Comparison of ENCODE assay signal across 17 mouse cellular contexts in the genomic region with DNA sequence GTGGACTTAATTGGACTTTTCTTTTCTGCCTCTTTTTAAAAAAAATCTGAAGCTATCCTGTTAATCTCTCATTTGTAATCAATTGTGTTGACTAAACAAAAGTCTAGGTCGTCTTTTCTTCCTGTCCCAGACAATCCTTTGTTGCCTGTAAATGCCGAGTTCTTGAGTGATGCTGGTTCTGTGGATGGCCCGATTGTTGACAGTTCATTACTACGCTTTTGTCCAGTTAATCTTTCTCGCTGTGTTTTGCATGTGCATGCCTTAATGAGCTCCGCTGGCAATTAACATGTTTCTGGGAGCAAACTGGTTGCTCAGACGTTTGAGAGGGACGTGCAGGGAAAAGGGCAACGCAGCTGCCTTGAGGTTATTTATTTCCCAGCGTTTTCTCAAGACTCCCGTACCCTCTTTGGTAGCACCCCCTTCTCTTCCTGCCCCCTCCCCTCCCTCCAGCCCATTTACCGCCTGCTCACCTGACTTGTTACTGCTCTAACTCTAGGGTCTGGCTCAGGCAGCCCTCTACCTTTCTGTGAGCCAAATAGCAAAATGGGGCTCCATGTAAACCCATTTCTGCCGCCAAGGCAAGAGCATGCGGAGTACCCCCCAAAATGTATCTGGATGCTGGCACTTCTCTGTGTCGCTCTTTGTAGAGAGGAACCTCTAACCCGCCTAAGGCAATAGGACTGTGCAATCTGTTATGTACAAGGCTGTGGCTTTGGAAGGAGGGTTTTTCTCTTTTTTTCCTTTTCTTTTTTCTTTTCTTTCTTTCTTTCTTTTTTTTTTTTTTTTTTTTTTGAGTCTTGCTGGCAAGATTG. TPM values are rescaled to one million over a fixed set of nuclear protein-coding genes. Genes with fewer than 3 reads are reported as not detected.
DNase-seq lines count a peak whose midpoint lies in the region; ATAC-seq and TF ChIP-seq lines count a peak whose summit lies in the region.
"Had no signal": no experiment of that assay in that cellular context is flagged by ENCODE, and none has a peak within 500 bp of the region (broad histone marks: within the 10 kb centered on the region; RNA-seq: fewer than 3 reads in every experiment).

No protein-coding gene starts in this region.

- TF ChIP-seq CTCF in E14TG2a.4 (conservative IDR thresholded peaks at IDR 0.05; ENCODE audit: low read length) = no peak

- peaks cover 58% of the 10 kb centered on the region for H3K4me1 ChIP-seq in E14TG2a.4 (replicated peaks; ENCODE audit: low read depth, low read length)
- H3K4me1 ChIP-seq in forebrain, embryonic 16.5 days (replicated peaks; ENCODE audit: control insufficient read depth, insufficient read depth, low read length) = peaks cover 46% of the 10 kb centered on the region
- peaks cover 24% of the 10 kb centered on the region for H3K4me1 ChIP-seq in midbrain, embryonic 13.5 days (replicated peaks)
- H3K4me1 ChIP-seq in kidney, embryonic 15.5 days = peaks cover 10% of the 10 kb centered on the region; the same call in 1 of the 2 replicates
- H3K4me1 ChIP-seq in liver, embryonic 12.5 days = no peaks in the 10 kb centered on the region

- peak overlapping the region; percentile 51 for H3K4me2 ChIP-seq in forebrain, embryonic 16.5 days (ENCODE audit: low read length)
- 0 out of 2 replicates have a peak overlapping the region, but pooled peaks have one; percentile 5 for H3K4me2 ChIP-seq in midbrain, embryonic 13.5 days (replicated peaks)
- H3K4me2 ChIP-seq in kidney, embryonic 15.5 days = no peak overlapping the region
- no peak overlapping the region for H3K4me2 ChIP-seq in liver, embryonic 12.5 days
- H3K4me2 ChIP-seq: heart, embryonic 13.5 days; lung, embryonic 14.5 days had no signal

- DNase-seq in ZHBTc4 (ENCODE audit: low read depth, low spot score) = peak; percentile 71
- DNase-seq: adrenal gland, adult 8-10 months; cerebellum, adult 18-20 months; lung, embryonic 14.5 days; thymus, adult 18-20 months had no signal

- no peaks in the 10 kb centered on the region for H3K9me3 ChIP-seq in E14TG2a.4 (ENCODE audit: low read length)
- no peaks in the 10 kb centered on the region for H3K9me3 ChIP-seq in forebrain, embryonic 16.5 days (ENCODE audit: control insufficient read depth, low read length)
- no peaks in the 10 kb centered on the region for H3K9me3 ChIP-seq in midbrain, embryonic 13.5 days
- H3K9me3 ChIP-seq in kidney, embryonic 15.5 days (replicated peaks) = no peaks in the 10 kb centered on the region
- H3K9me3 ChIP-seq in liver, embryonic 12.5 days (replicated peaks) = no peaks in the 10 kb centered on the region
- H3K9me3 ChIP-seq: heart, embryonic 13.5 days had no signal

- H3K9ac ChIP-seq in forebrain, embryonic 16.5 days (replicated peaks; ENCODE audit: low read depth, low read length) = peak overlapping the region; percentile 57
- no peak overlapping the region for H3K9ac ChIP-seq in midbrain, embryonic 13.5 days (replicated peaks)
- no peak overlapping the region for H3K9ac ChIP-seq in kidney, embryonic 15.5 days
- no peak overlapping the region for H3K9ac ChIP-seq in liver, embryonic 12.5 days
- H3K9ac ChIP-seq: heart, embryonic 13.5 days; lung, embryonic 14.5 days had no signal

- H3K4me3 ChIP-seq in E14TG2a.4 (replicated peaks; ENCODE audit: low read length) = peak overlapping the region; percentile 39
- H3K4me3 ChIP-seq in forebrain, embryonic 16.5 days (replicated peaks; ENCODE audit: low read length) = peak overlapping the region; percentile 14; the same call in 1 of the 2 replicates
- H3K4me3 ChIP-seq in midbrain, embryonic 13.5 days (replicated peaks) = no peak overlapping the region
- H3K4me3 ChIP-seq in kidney, embryonic 15.5 days (replicated peaks) = no peak overlapping the region
- no peak overlapping the region for H3K4me3 ChIP-seq in liver, embryonic 12.5 days
- H3K4me3 ChIP-seq: heart, embryonic 13.5 days had no signal

- H3K36me3 ChIP-seq in E14TG2a.4 (ENCODE audit: insufficient read depth, low read length) = no peaks in the 10 kb centered on the region
- H3K36me3 ChIP-seq in forebrain, embryonic 16.5 days (ENCODE audit: control insufficient read depth, insufficient read depth) = no peaks in the 10 kb centered on the region
- H3K36me3 ChIP-seq in midbrain, embryonic 13.5 days = no peaks in the 10 kb centered on the region
- no peaks in the 10 kb centered on the region for H3K36me3 ChIP-seq in kidney, embryonic 15.5 days
- no peaks in the 10 kb centered on the region for H3K36me3 ChIP-seq in liver, embryonic 12.5 days
- H3K36me3 ChIP-seq: heart, embryonic 13.5 days had no signal

- H3K27me3 ChIP-seq in E14TG2a.4 (ENCODE audit: insufficient read depth, low read length) = peaks cover 86% of the 10 kb centered on the region
- H3K27me3 ChIP-seq in forebrain, embryonic 16.5 days (replicated peaks; ENCODE audit: control insufficient read depth, insufficient read depth, low read length) = peaks cover 17% of the 10 kb centered on the region
- peaks cover 99% of the 10 kb centered on the region for H3K27me3 ChIP-seq in midbrain, embryonic 13.5 days
- peaks cover 97% of the 10 kb centered on the region for H3K27me3 ChIP-seq in kidney, embryonic 15.5 days
- H3K27me3 ChIP-seq in liver, embryonic 12.5 days (replicated peaks) = peaks cover 91% of the 10 kb centered on the region
- H3K27me3 ChIP-seq: CH12.LX had no signal

- ATAC-seq in forebrain, embryonic 16.5 days = peak; percentile 76
- ATAC-seq in midbrain, embryonic 13.5 days = peak; percentile 76
- ATAC-seq in kidney, embryonic 15.5 days (replicated peaks; ENCODE audit: low FRiP score) = no peak
- ATAC-seq in liver, embryonic 12.5 days = no peak
- no peak for ATAC-seq in activated CD4-positive, CD25-positive, alpha-beta regulatory T cell, adult 4 months
- no peak for ATAC-seq in erythroblast, adult 5-6 weeks (replicated peaks; ENCODE audit: low FRiP score, poor library complexity, severe bottlenecking)

- WGBS in forebrain, embryonic 16.5 days = under 1% methylated on average over 16 of the region's 16 CpGs
- WGBS in midbrain, embryonic 13.5 days = under 1% methylated on average over 16 of the region's 16 CpGs
- 2% methylated on average over 16 of the region's 16 CpGs for WGBS in kidney, embryonic 15.5 days
- WGBS in liver, embryonic 12.5 days (ENCODE audit: insufficient replicate concordance) = 3% methylated on average over 16 of the region's 16 CpGs

- H3K27ac ChIP-seq in forebrain, embryonic 16.5 days (ENCODE audit: low read length) = peak overlapping the region; percentile 95
- no peak overlapping the region for H3K27ac ChIP-seq in midbrain, embryonic 13.5 days
- no peak overlapping the region for H3K27ac ChIP-seq in kidney, embryonic 15.5 days
- no peak overlapping the region for H3K27ac ChIP-seq in liver, embryonic 12.5 days
- H3K27ac ChIP-seq: heart, embryonic 13.5 days had no signal

RNA-seq across cellular contexts. Expression of a gene that starts 9.8 kb away (rescaled TPM):
- polyA plus RNA-seq in forebrain, embryonic 16.5 days (2015; fragmentation: Nextera tagmentation; extraction: Ambion mirVana) = 85.1 and 93.0 TPM in 2 replicates
- 6.9 and 8.1 TPM in 2 replicates for polyA plus RNA-seq in midbrain, embryonic 13.5 days (2015; fragmentation: Nextera tagmentation; extraction: Ambion mirVana)
- polyA plus RNA-seq in kidney, embryonic 15.5 days (2015; fragmentation: Nextera tagmentation; extraction: Ambion mirVana) = not detected in 2 replicates
- polyA plus RNA-seq in liver, embryonic 12.5 days (2016; fragmentation: Nextera tagmentation; extraction: Ambion mirVana) = 0.06 TPM in 1 of 2 replicates, not detected in the other
- under 1 TPM in 1 of 2 experiments, not detected in 1; 0.15 TPM for polyA plus RNA-seq in activated CD4-positive, CD25-positive, alpha-beta regulatory T cell, adult 4 months (2017; shearing (Covaris generic))
- not detected in 2 replicates for total RNA-seq in erythroblast, adult 5-6 weeks (2015; ENCODE audit: low replicate concordance)
- not detected in 2 replicates for total RNA-seq in erythroblast, adult 5-6 weeks (2017; ENCODE audit: low replicate concordance)
- total RNA-seq: adrenal gland, adult 8-10 months; CH12.LX had no signal
- polyA plus RNA-seq: kidney, embryonic 14.5 days; lung, embryonic 14.5 days; small intestine, adult 2 months had no signal

RNA-seq across cellular contexts. Expression of a gene that starts 54.2 kb away (rescaled TPM):
- polyA plus RNA-seq in forebrain, embryonic 16.5 days (2015; fragmentation: Nextera tagmentation; extraction: Ambion mirVana) = 46.6 and 50.5 TPM in 2 replicates
- polyA plus RNA-seq in midbrain, embryonic 13.5 days (2015; fragmentation: Nextera tagmentation; extraction: Ambion mirVana) = 28.5 and 31.9 TPM in 2 replicates
- 36.7 and 41.2 TPM in 2 replicates for polyA plus RNA-seq in kidney, embryonic 15.5 days (2015; fragmentation: Nextera tagmentation; extraction: Ambion mirVana)
- 27.1 and 30.1 TPM in 2 replicates for polyA plus RNA-seq in liver, embryonic 12.5 days (2016; fragmentation: Nextera tagmentation; extraction: Ambion mirVana)
- polyA plus RNA-seq in activated CD4-positive, CD25-positive, alpha-beta regulatory T cell, adult 4 months (2017; shearing (Covaris generic)) = 100 to 1,000 TPM; 102 to 119 TPM
- total RNA-seq in erythroblast, adult 5-6 weeks (2015; ENCODE audit: low replicate concordance) = 11.9 and 34.0 TPM in 2 replicates
- total RNA-seq in erythroblast, adult 5-6 weeks (2017; ENCODE audit: low replicate concordance) = 4.6 and 7.6 TPM in 2 replicates

RNA-seq across cellular contexts. Expression of a gene that starts 54.4 kb away (rescaled TPM):
- 0.25 and 0.29 TPM in 2 replicates for polyA plus RNA-seq in forebrain, embryonic 16.5 days (2015; fragmentation: Nextera tagmentation; extraction: Ambion mirVana)
- polyA plus RNA-seq in midbrain, embryonic 13.5 days (2015; fragmentation: Nextera tagmentation; extraction: Ambion mirVana) = 0.15 and 0.17 TPM in 2 replicates
- 0.10 and 0.18 TPM in 2 replicates for polyA plus RNA-seq in kidney, embryonic 15.5 days (2015; fragmentation: Nextera tagmentation; extraction: Ambion mirVana)
- 0.08 and 0.17 TPM in 2 replicates for polyA plus RNA-seq in liver, embryonic 12.5 days (2016; fragmentation: Nextera tagmentation; extraction: Ambion mirVana)
- polyA plus RNA-seq in activated CD4-positive, CD25-positive, alpha-beta regulatory T cell, adult 4 months (2017; shearing (Covaris generic)) = under 1 TPM in 1 of 2 experiments, not detected in 1; 0.28 TPM
- not detected in 2 replicates for total RNA-seq in erythroblast, adult 5-6 weeks (2015; ENCODE audit: low replicate concordance)
- total RNA-seq in erythroblast, adult 5-6 weeks (2017; ENCODE audit: low replicate concordance) = not detected in 2 replicates
- total RNA-seq: left cerebral cortex, postnatal 36 days had no signal
- polyA plus RNA-seq: kidney, embryonic 14.5 days had no signal

Comparison
In these comparisons a context has a peak if more than half of its experiments do, and no peak if none do; other contexts are left out.
1. H3K4me3 ChIP-seq: peak in E14TG2a.4 (single experiment) and forebrain, embryonic 16.5 days (single experiment); none in midbrain, embryonic 13.5 days (single experiment), kidney, embryonic 15.5 days (single experiment) and liver, embryonic 12.5 days (single experiment).
2. ATAC-seq: peak in forebrain, embryonic 16.5 days (single experiment) and midbrain, embryonic 13.5 days (single experiment); none in kidney, embryonic 15.5 days (single experiment), liver, embryonic 12.5 days (single experiment), activated CD4-positive, CD25-positive, alpha-beta regulatory T cell, adult 4 months (single experiment) and erythroblast, adult 5-6 weeks (single experiment).
3. H3K4me2 ChIP-seq: peak in forebrain, embryonic 16.5 days (single experiment) and midbrain, embryonic 13.5 days (single experiment); none in kidney, embryonic 15.5 days (single experiment) and liver, embryonic 12.5 days (single experiment).